Mouse (Mus musculus): ENCODE data around the gene Chic1. TPM values are rescaled to one million over a fixed set of nuclear protein-coding genes. Genes with fewer than 3 reads are reported as not detected.

Chic1 gene
- polyA plus RNA-seq, 1 experiment: 0.12 TPM

DNA sequence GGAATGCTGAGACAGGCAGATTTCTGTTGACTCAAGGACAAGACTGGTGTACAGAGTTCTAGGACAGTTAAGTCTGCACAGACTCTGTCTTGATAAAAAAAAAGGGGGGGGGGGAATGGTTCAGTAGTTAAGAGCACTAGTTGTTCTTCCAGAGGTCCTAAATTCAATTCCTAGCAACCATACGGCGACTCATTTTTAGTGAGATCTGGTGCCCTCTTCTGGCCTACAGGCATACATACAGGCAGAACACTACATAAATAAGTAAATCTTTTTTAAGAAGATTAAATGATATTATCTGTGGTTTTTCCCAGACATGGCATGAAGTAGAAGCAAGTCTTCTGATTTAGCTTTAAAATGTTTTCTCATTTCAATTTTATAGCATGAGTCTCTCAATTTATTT lies 15.4 kb downstream of the Chic1 start:
- H3K36me3 ChIP-seq (ENCODE audit: control insufficient read depth, insufficient read depth, low read length): no peaks in the 10 kb centered on the region
- H3K27ac ChIP-seq (ENCODE audit: insufficient read depth, low read length): no peak overlapping the region
- no peak for DNase-seq (ENCODE audit: low read depth in 1 of 2, low spot score in 2 of 2)
- no peak overlapping the region for H3K4me3 ChIP-seq (ENCODE audit: extremely low read depth, insufficient read depth, insufficient read length)
- TF ChIP-seq CTCF (IDR thresholded peaks at IDR 0.05; ENCODE audit: extremely low read depth, insufficient read depth, insufficient read length, insufficient replicate concordance) (no peak), POLR2A (IDR thresholded peaks at IDR 0.05; ENCODE audit: low read depth, low read length) (no peak)
- 28% methylated on average over 2 of the region's 2 CpGs for WGBS
- H3K4me1 ChIP-seq (ENCODE audit: control insufficient read depth, insufficient read depth, insufficient read length): no peaks in the 10 kb centered on the region
- no peaks in the 10 kb centered on the region for H3K27me3 ChIP-seq (ENCODE audit: control insufficient read depth, insufficient read depth, low read length)

DNA sequence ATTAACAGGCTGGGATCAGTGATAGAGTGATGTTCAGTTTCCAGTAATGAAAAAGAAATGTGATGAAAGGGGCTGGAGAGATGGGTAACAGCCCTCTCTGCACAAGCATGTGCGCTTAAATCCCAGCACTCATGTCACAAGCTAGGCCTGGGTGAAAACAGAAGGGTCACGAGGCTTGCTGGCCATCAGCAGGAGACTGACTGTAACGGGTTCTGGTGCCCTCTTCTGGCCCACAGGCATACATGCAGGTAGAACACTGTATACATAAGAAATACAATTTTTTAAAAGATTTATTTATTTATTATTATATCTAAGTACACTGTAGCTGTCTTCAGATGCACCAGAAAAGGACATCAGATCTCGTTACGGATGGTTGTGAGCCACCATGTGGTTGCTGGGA lies 18.0 kb downstream of the Chic1 start:
- WGBS: 68% methylated on average over 5 of the region's 5 CpGs
- H3K27me3 ChIP-seq (ENCODE audit: control insufficient read depth, insufficient read depth, low read length): no peaks in the 10 kb centered on the region
- no peak for TF ChIP-seq CTCF (IDR thresholded peaks at IDR 0.05; ENCODE audit: extremely low read depth, insufficient read depth, insufficient read length, insufficient replicate concordance)
- TF ChIP-seq POLR2A (IDR thresholded peaks at IDR 0.05; ENCODE audit: low read depth, low read length): no peak
- DNase-seq (ENCODE audit: low read depth in 1 of 2, low spot score in 2 of 2): no peak
- H3K27ac ChIP-seq (ENCODE audit: insufficient read depth, low read length): no peak overlapping the region
- H3K4me3 ChIP-seq (ENCODE audit: extremely low read depth, insufficient read depth, insufficient read length): no peak overlapping the region
- no peaks in the 10 kb centered on the region for H3K36me3 ChIP-seq (ENCODE audit: control insufficient read depth, insufficient read depth, low read length)
- H3K4me1 ChIP-seq (ENCODE audit: control insufficient read depth, insufficient read depth, insufficient read length): no peaks in the 10 kb centered on the region

DNA sequence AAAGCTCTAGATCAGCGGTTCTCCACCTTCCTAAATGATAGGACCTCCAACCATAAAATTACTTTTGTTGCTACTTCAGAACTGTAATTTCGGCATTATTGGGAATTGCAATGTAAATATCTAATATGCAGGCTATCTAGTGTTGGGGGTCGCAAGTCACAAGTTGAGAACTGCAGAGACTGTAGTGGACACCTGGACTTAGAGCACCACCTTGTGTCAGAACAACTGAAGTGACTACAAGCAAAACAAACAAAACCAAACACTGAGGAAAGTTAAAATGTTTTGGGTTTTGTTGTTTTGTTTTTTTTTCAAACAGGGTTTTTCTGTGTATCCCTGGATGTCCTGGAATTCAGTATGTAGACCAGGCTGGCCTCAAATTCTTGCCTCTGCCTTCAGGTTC lies 28.3 kb downstream of the Chic1 start:
- TF ChIP-seq POLR2A (IDR thresholded peaks at IDR 0.05; ENCODE audit: low read depth, low read length) (no peak), CTCF (IDR thresholded peaks at IDR 0.05; ENCODE audit: extremely low read depth, insufficient read depth, insufficient read length, insufficient replicate concordance) (no peak)
- DNase-seq (ENCODE audit: low read depth in 1 of 2, low spot score in 2 of 2): no peak
- Histone ChIP-seq H3K4me3 (ENCODE audit: extremely low read depth, insufficient read depth, insufficient read length) (no peak overlapping the region), H3K27ac (ENCODE audit: insufficient read depth, low read length) (no peak overlapping the region), H3K36me3 (ENCODE audit: control insufficient read depth, insufficient read depth, low read length) (no peaks in the 10 kb centered on the region), H3K4me1 (ENCODE audit: control insufficient read depth, insufficient read depth, insufficient read length) (no peaks in the 10 kb centered on the region), H3K27me3 (ENCODE audit: control insufficient read depth, insufficient read depth, low read length) (no peaks in the 10 kb centered on the region)
- WGBS: 76% methylated on average over 3 of the region's 3 CpGs

DNA sequence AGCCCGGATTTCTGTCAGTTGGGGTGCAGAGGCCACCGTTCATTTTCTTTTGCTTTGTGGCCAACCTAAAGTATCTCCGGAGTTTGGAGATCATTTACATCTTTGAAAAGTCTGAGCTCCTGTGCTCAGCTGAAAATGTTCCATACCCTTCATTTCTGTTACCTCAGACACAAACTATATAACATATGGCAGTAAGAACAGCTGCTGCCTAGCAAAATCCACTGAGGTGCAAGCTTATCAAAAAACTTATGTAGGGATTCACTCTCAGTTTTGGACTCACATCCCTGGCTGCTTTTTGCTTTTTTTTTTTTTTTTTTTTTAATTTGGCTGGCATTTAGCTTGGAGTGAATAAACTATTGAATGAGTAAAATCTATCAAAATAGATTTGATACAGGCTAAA lies 31.9 kb downstream of the Chic1 start:
- no peak for TF ChIP-seq CTCF (IDR thresholded peaks at IDR 0.05; ENCODE audit: extremely low read depth, insufficient read depth, insufficient read length, insufficient replicate concordance)
- no peak for TF ChIP-seq POLR2A (IDR thresholded peaks at IDR 0.05; ENCODE audit: low read depth, low read length)
- no peaks in the 10 kb centered on the region for H3K36me3 ChIP-seq (ENCODE audit: control insufficient read depth, insufficient read depth, low read length)
- no peak overlapping the region for H3K27ac ChIP-seq (ENCODE audit: insufficient read depth, low read length)
- H3K27me3 ChIP-seq (ENCODE audit: control insufficient read depth, insufficient read depth, low read length): no peaks in the 10 kb centered on the region
- no peak for DNase-seq (ENCODE audit: low read depth in 1 of 2, low spot score in 2 of 2)
- H3K4me1 ChIP-seq (ENCODE audit: control insufficient read depth, insufficient read depth, insufficient read length): no peaks in the 10 kb centered on the region
- 93% methylated on average over 3 of the region's 3 CpGs for WGBS
- no peak overlapping the region for H3K4me3 ChIP-seq (ENCODE audit: extremely low read depth, insufficient read depth, insufficient read length)

DNA sequence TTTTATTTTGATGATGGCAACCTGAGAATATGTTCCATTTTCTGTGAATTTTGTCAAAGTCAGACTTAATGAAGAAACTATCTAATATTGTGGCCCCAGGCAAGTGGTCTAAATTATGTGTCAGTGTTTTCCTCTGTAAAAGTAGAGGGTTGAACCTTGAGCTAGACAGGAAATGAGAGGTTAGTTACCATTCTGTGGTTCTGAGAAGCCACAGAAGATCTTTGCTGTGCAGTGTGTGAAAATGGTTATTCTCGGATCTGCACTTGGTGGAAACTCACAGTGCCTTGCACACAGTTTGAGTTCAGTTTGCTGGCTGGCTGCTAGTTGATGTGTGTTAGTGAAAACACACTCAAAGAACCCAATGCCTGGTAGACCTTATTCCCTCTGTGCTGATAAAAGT lies 37.6 kb downstream of the Chic1 start:
- no peak overlapping the region for H3K4me3 ChIP-seq (ENCODE audit: extremely low read depth, insufficient read depth, insufficient read length)
- 26% methylated on average over 1 of the region's 1 CpGs for WGBS
- no peak for DNase-seq (ENCODE audit: low read depth in 1 of 2, low spot score in 2 of 2)
- TF ChIP-seq CTCF (IDR thresholded peaks at IDR 0.05; ENCODE audit: extremely low read depth, insufficient read depth, insufficient read length, insufficient replicate concordance): no peak
- TF ChIP-seq POLR2A (IDR thresholded peaks at IDR 0.05; ENCODE audit: low read depth, low read length): no peak
- H3K27me3 ChIP-seq (ENCODE audit: control insufficient read depth, insufficient read depth, low read length): no peaks in the 10 kb centered on the region; the same call in 1 of the 2 replicates
- H3K27ac ChIP-seq (ENCODE audit: insufficient read depth, low read length): no peak overlapping the region
- H3K36me3 ChIP-seq (ENCODE audit: control insufficient read depth, insufficient read depth, low read length): no peaks in the 10 kb centered on the region
- H3K4me1 ChIP-seq (ENCODE audit: control insufficient read depth, insufficient read depth, insufficient read length): no peaks in the 10 kb centered on the region

DNA sequence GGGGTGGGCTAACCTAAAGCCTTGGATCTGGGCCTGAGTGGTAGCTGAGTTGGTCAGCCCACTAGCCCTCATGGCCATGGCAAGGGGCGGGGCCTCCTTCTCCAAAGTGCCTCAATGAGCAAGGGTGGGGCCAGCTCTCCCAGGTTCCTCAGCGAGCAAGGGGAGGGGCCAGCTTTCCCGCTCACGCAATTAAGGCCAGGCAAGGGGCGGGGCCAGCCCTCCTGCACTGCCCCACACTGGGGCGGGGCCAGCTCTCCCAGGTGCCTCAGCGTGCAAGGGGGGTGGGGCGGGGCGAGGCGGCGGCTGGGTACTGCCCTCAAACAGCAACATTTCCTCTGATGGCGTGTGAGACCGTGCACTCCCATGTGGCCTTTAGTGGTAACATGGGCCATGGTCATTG lies 48.7 kb downstream of the Chic1 start:
- WGBS: 76% methylated on average over 12 of the region's 13 CpGs
- H3K4me3 ChIP-seq (ENCODE audit: extremely low read depth, insufficient read depth, insufficient read length): no peak overlapping the region

DNA sequence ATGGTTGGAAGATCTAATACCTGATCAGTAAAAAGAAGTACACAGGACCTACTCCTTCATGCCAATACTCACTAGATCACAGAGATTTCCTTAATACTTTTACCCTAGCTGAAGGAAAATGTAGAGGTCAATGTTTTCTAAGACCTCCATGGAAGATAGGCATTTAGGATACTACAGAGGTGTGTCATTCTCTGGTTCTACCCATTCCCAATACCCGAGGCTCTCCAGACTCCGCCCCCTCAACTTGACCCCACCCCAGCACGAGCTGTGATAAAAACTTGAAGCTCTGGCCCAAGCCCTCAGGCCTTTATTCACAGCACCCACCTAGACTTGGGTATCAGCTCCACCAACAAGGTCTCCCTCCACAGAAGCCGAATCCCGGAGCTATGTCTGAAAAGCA lies 57.9 kb downstream of the Chic1 start, which contains the start of gene Tsx:
TSS of gene Tsx (plus strand) at position 301 of the 400 bp plus-strand sequence.
- 80% methylated on average over 5 of the region's 5 CpGs for WGBS
- Histone ChIP-seq H3K36me3 (ENCODE audit: control insufficient read depth, insufficient read depth, low read length) (no peaks in the 10 kb centered on the region), H3K27ac (ENCODE audit: insufficient read depth, low read length) (no peak within 1 kb of the TSS), H3K4me3 (ENCODE audit: extremely low read depth, insufficient read depth, insufficient read length) (no peak within 1 kb of the TSS), H3K27me3 (ENCODE audit: control insufficient read depth, insufficient read depth, low read length) (no peaks in the 10 kb centered on the region), H3K4me1 (ENCODE audit: control insufficient read depth, insufficient read depth, insufficient read length) (no peaks in the 10 kb centered on the region)
- no peak for DNase-seq (ENCODE audit: low read depth in 1 of 2, low spot score in 2 of 2)
- TF ChIP-seq CTCF (IDR thresholded peaks at IDR 0.05; ENCODE audit: extremely low read depth, insufficient read depth, insufficient read length, insufficient replicate concordance) (no peak), POLR2A (IDR thresholded peaks at IDR 0.05; ENCODE audit: low read depth, low read length) (no peak)

More for the DNA sequence above, 48.7 kb downstream of the Chic1 start:
- TF ChIP-seq CTCF (IDR thresholded peaks at IDR 0.05; ENCODE audit: extremely low read depth, insufficient read depth, insufficient read length, insufficient replicate concordance): no peak
- no peak for TF ChIP-seq POLR2A (IDR thresholded peaks at IDR 0.05; ENCODE audit: low read depth, low read length)
- DNase-seq (ENCODE audit: low read depth in 1 of 2, low spot score in 2 of 2): no peak
- no peak overlapping the region for H3K27ac ChIP-seq (ENCODE audit: insufficient read depth, low read length)
- H3K36me3 ChIP-seq (ENCODE audit: control insufficient read depth, insufficient read depth, low read length): no peaks in the 10 kb centered on the region
- H3K4me1 ChIP-seq (ENCODE audit: control insufficient read depth, insufficient read depth, insufficient read length): no peaks in the 10 kb centered on the region
- H3K27me3 ChIP-seq (ENCODE audit: control insufficient read depth, insufficient read depth, low read length): no peaks in the 10 kb centered on the region
